Mouse (Mus musculus) CD4-positive, CD25-positive, alpha-beta regulatory T cell, adult 9 weeks (primary cell): Measurements from ENCODE around the gene Mpdz. TPM values are rescaled to one million over a fixed set of nuclear protein-coding genes. Genes with fewer than 3 reads are reported as not detected.

ENCODE experiments used
- polyA plus RNA-seq: library from polyadenylated mRNA; unstranded; fragments of 100-300 nt; shearing (Covaris generic); gene quantifications from one replicate; pipeline ENCODE4 v1.2.1, GENCODE M21; 2017

Mpdz gene
- polyA plus RNA-seq, result not detected

DNA sequence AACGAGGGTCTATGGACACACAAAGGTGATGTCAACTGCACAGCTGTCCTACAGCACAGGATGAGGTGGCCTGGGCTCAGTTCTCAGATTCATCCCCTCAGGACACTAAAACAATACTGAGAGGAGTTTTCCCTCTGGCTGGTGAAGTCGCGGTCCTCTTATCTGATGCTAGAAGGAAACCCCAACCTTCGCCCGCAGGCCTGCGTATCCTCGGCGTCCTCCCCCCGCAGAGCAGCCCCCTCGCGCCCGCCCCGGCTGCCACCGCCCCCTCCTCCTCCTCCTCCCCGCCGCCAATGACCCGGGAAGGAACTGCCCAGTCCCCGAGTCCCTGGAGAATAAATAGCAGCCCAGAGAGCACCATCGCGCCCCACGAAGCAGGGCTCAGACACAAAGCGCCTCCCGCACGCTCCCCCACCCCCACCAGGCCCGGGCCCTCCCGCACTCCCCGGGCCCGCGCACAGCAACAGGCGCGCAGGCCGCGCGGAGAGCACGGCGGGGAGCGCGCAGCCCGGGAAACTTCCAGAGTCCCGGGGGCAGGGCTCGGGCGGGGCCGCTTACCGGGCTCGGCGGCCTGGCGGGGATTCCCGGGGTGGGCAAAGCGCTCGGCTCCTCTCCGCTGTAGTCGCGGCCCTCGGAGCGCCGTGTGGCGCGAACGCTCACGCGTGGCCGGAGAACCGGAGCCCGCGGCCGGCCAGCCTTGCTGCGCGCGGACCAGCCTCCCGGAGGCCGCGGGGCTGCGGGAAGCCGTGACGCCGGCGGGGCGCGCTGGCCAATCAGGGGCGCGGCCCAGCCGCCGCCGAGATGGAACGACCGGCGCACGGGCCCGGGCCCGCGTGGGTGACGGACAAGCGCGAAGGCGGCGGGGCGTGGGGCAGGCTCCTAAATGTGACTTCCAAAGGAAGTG lies at the start of gene Mpdz:
Mpdz (minus strand) TSS at position 738 of the 904 bp plus-strand sequence.

